In the genomic region with DNA sequence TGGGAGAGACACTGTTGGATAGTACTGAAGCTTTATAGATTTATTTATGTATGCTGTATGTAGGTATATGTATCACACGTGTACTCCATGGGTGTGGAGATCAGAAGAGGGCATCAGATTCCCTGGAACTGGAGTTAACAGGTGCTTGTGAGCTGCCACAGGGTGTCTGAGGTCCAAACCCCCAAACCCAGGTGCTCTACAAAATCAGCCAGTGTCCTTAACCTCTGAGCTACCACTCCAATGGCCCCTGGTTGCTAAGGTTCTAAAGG, we compare ENCODE assay signal across 9 mouse cellular contexts. TPM values are rescaled to one million over a fixed set of nuclear protein-coding genes. Genes with fewer than 3 reads are reported as not detected.
DNase-seq lines count a peak whose midpoint lies in the region; ATAC-seq and TF ChIP-seq lines count a peak whose summit lies in the region.
"Had no signal": no experiment of that assay in that cellular context is flagged by ENCODE, and none has a peak within 500 bp of the region (broad histone marks: within the 10 kb centered on the region; RNA-seq: fewer than 3 reads in every experiment).

No protein-coding gene starts in this region.

- H3K9ac ChIP-seq in heart, embryonic 12.5 days = peak overlapping the region; percentile 76
- peak overlapping the region; percentile 55 for H3K9ac ChIP-seq in hindbrain, embryonic 11.5 days (ENCODE audit: low read depth, low read length)

- H3K4me2 ChIP-seq in heart, embryonic 12.5 days = peak overlapping the region; percentile 63
- H3K4me2 ChIP-seq in hindbrain, embryonic 11.5 days (replicated peaks; ENCODE audit: low read depth, low read length) = peak overlapping the region; percentile 40

- intact Hi-C loops in heart, postnatal 36 days (cut with DNase I) = loop anchor here (5.0 kb wide), 1 partner anchor 99 kb away; no protein-coding TSS in a partner anchor

- TF ChIP-seq CTCF in G1E (IDR thresholded peaks at IDR 0.05; ENCODE audit: low read depth, low read length) = no peak

- DNase-seq in heart, postnatal 36 days = no peak
- no peak for DNase-seq in G1E (ENCODE audit: low spot score)
- no peak for DNase-seq in hindbrain, embryonic 11.5 days (ENCODE audit: low spot score)
- no peak for DNase-seq in midbrain, embryonic 10.5 days (ENCODE audit: low spot score)
- DNase-seq in ovary, adult 18-20 months (ENCODE audit: low spot score) = no peak
- no peak for DNase-seq in left cerebral cortex, adult 9 months (ENCODE audit: low spot score in 2 of 2)
- no peak for DNase-seq in urinary bladder, postnatal 14 days (ENCODE audit: low spot score)

- H3K4me1 ChIP-seq in heart, embryonic 12.5 days (replicated peaks) = peaks cover 10% of the 10 kb centered on the region
- peaks cover 10% of the 10 kb centered on the region for H3K4me1 ChIP-seq in G1E (ENCODE audit: insufficient read depth, low read depth, low read length)
- no peaks in the 10 kb centered on the region for H3K4me1 ChIP-seq in hindbrain, embryonic 11.5 days (replicated peaks; ENCODE audit: control insufficient read depth, insufficient read depth, low read length)
- H3K4me1 ChIP-seq in midbrain, embryonic 10.5 days = peaks cover 35% of the 10 kb centered on the region

- H3K4me3 ChIP-seq in heart, embryonic 12.5 days = peak overlapping the region; percentile 68
- peak overlapping the region; percentile 52 for H3K4me3 ChIP-seq in G1E (ENCODE audit: low read depth, low read length)
- H3K4me3 ChIP-seq in hindbrain, embryonic 11.5 days (ENCODE audit: low read depth, low read length) = peak overlapping the region; percentile 36
- peak overlapping the region; percentile 52 for H3K4me3 ChIP-seq in midbrain, embryonic 10.5 days

- no peaks in the 10 kb centered on the region for H3K9me3 ChIP-seq in heart, embryonic 12.5 days (replicated peaks)
- H3K9me3 ChIP-seq in G1E (replicated peaks) = no peaks in the 10 kb centered on the region; the same call in 1 of the 2 replicates
- no peaks in the 10 kb centered on the region for H3K9me3 ChIP-seq in hindbrain, embryonic 11.5 days (ENCODE audit: control insufficient read depth, low read length)
- peaks cover 3% of the 10 kb centered on the region; the same call in 1 of the 2 replicates for H3K9me3 ChIP-seq in midbrain, embryonic 10.5 days (replicated peaks)

- WGBS in heart, embryonic 12.5 days = 14% methylated on average over 1 of the region's 1 CpGs
- 3% methylated on average over 1 of the region's 1 CpGs for WGBS in hindbrain, embryonic 11.5 days
- WGBS in midbrain, embryonic 10.5 days = 9% methylated on average over 1 of the region's 1 CpGs

- H3K36me3 ChIP-seq in heart, embryonic 12.5 days = no peaks in the 10 kb centered on the region
- H3K36me3 ChIP-seq in G1E (replicated peaks) = no peaks in the 10 kb centered on the region
- no peaks in the 10 kb centered on the region for H3K36me3 ChIP-seq in hindbrain, embryonic 11.5 days (ENCODE audit: control insufficient read depth, insufficient read depth, low read length)
- H3K36me3 ChIP-seq in midbrain, embryonic 10.5 days = no peaks in the 10 kb centered on the region

- no peak for ATAC-seq in heart, embryonic 12.5 days (ENCODE audit: insufficient number of reproducible peaks, low FRiP score)
- no peak for ATAC-seq in G1E (ENCODE audit: extremely low read depth, insufficient number of reproducible peaks, low FRiP score, poor library complexity, severe bottlenecking)
- no peak; the same call in 1 of the 2 replicates for ATAC-seq in hindbrain, embryonic 11.5 days (ENCODE audit: low FRiP score)

- peak overlapping the region; percentile 88 for H3K27ac ChIP-seq in heart, embryonic 12.5 days (ENCODE audit: poor library complexity, severe bottlenecking)
- peak overlapping the region; percentile 95 for H3K27ac ChIP-seq in hindbrain, embryonic 11.5 days (ENCODE audit: low read depth, low read length)
- peak overlapping the region; percentile 94 for H3K27ac ChIP-seq in midbrain, embryonic 10.5 days (replicated peaks)

- H3K27me3 ChIP-seq in heart, embryonic 12.5 days (replicated peaks) = no peaks in the 10 kb centered on the region
- no peaks in the 10 kb centered on the region for H3K27me3 ChIP-seq in G1E (ENCODE audit: insufficient read depth, low read length)
- H3K27me3 ChIP-seq in hindbrain, embryonic 11.5 days (ENCODE audit: control insufficient read depth, insufficient read depth, low read length) = no peaks in the 10 kb centered on the region
- H3K27me3 ChIP-seq in midbrain, embryonic 10.5 days (ENCODE audit: low read depth, poor library complexity, severe bottlenecking) = peaks cover 6% of the 10 kb centered on the region; the same call in 1 of the 2 replicates

RNA-seq across cellular contexts. Expression of gene Gm815, which starts 39.7 kb away (rescaled TPM):
- polyA plus RNA-seq in heart, embryonic 12.5 days (2016; fragmentation: Nextera tagmentation; extraction: Ambion mirVana) = not detected in 2 replicates
- total RNA-seq in heart, postnatal 36 days (2021) = not detected
- total RNA-seq in G1E (2014; fragmentation: Nextera tagmentation) = not detected in 2 replicates
- total RNA-seq in G1E (2017) = not detected in 2 replicates
- polyA plus RNA-seq in G1E (2012) = not detected in 2 replicates
- not detected in 2 replicates for polyA plus RNA-seq in hindbrain, embryonic 11.5 days (2014; fragmentation: Nextera tagmentation; extraction: Ambion mirVana)
- polyA plus RNA-seq in midbrain, embryonic 10.5 days (2016; fragmentation: Nextera tagmentation; extraction: Ambion mirVana) = not detected in 2 replicates
- polyA plus RNA-seq: spleen, adult 2 months had no signal
